Mouse (Mus musculus) liver, adult (tissue): ENCODE measurements around the gene Csgalnact2.

Source experiments
- GATA4 ChIP-seq: IDR thresholded peaks from 2 replicates; pipeline ENCODE4 v1.6.1; 2014; ENCODE audit warnings: mild to moderate bottlenecking, low read length; ENCODE audit not compliant: insufficient replicate concordance

The Csgalnact2 gene

GRCm38 (mm10) chr6:118138731-118139709, at the start of gene Csgalnact2:
TSS of gene Csgalnact2 (minus strand) at chr6:118139140.
- no peak for TF ChIP-seq GATA4

GRCm38 (mm10) chr6:118188599-118188998, 49.7 kb upstream of the Csgalnact2 start:
- no peak for TF ChIP-seq GATA4

- no peak for TF ChIP-seq GATA4
These were observed 48.3 kb upstream of the Csgalnact2 start for GRCm38 (mm10) chr6:118187285-118187641.

GRCm38 (mm10) chr6:118186620-118187284, 47.8 kb upstream of the Csgalnact2 start:
- no peak for TF ChIP-seq GATA4

- no peak for TF ChIP-seq GATA4
These were observed 45.2 kb upstream of the Csgalnact2 start for GRCm38 (mm10) chr6:118184126-118184525.

- TF ChIP-seq GATA4: no peak
These were observed 41.1 kb upstream of the Csgalnact2 start for GRCm38 (mm10) chr6:118180085-118180423.

GRCm38 (mm10) chr6:118179316-118180084, 40.6 kb upstream of the Csgalnact2 start:
- TF ChIP-seq GATA4: no peak

GRCm38 (mm10) chr6:118173975-118174328, 35.0 kb upstream of the Csgalnact2 start:
- TF ChIP-seq GATA4: no peak

GRCm38 (mm10) chr6:118173251-118173974, 34.5 kb upstream of the Csgalnact2 start:
- no peak for TF ChIP-seq GATA4

GRCm38 (mm10) chr6:118171386-118171785, 32.4 kb upstream of the Csgalnact2 start:
- TF ChIP-seq GATA4: no peak

- TF ChIP-seq GATA4: no peak
These were observed 29.2 kb upstream of the Csgalnact2 start for GRCm38 (mm10) chr6:118168106-118168505.

- no peak for TF ChIP-seq GATA4
These were observed 28.1 kb upstream of the Csgalnact2 start for GRCm38 (mm10) chr6:118167013-118167412.

- no peak for TF ChIP-seq GATA4
These were observed 26.6 kb upstream of the Csgalnact2 start for GRCm38 (mm10) chr6:118165516-118165915.

GRCm38 (mm10) chr6:118164691-118165090, 25.8 kb upstream of the Csgalnact2 start:
- no peak for TF ChIP-seq GATA4

GRCm38 (mm10) chr6:118163086-118163485, 24.1 kb upstream of the Csgalnact2 start:
- no peak for TF ChIP-seq GATA4

GRCm38 (mm10) chr6:118162457-118163082, 23.6 kb upstream of the Csgalnact2 start:
- TF ChIP-seq GATA4: no peak
